In the genomic region with DNA sequence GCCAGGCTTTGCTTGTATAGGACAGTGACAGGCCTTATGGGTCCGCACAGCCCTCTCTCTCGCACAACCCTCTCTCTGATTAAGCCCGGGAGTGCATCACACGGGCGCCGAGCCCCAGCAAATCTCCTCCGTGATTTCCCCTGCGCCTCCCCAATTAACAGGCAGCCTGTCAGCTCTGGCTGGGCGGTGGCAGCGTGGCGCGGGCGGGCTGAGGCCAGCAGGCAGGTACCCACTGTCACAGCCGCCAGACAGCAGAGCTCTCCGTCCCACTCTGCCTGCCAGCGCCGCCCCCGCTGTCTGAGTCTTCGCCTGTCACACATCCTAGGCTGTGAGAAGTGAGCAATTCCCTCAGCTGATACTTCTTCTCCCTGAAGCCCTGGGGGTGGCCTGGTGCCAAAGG, we compare ENCODE assay signal across 9 mouse cellular contexts.
DNase-seq lines count a peak whose midpoint lies in the region; ATAC-seq and TF ChIP-seq lines count a peak whose summit lies in the region.
"Had no signal": no experiment of that assay in that cellular context is flagged by ENCODE, and none has a peak within 500 bp of the region (broad histone marks: within the 10 kb centered on the region; RNA-seq: fewer than 3 reads in every experiment).

No protein-coding gene starts in this region.

- H3K36me3 ChIP-seq in kidney, embryonic 15.5 days = no peaks in the 10 kb centered on the region
- no peaks in the 10 kb centered on the region for H3K36me3 ChIP-seq in heart, postnatal 0 days (replicated peaks; ENCODE audit: control insufficient read depth, insufficient read depth, low read length)
- no peaks in the 10 kb centered on the region for H3K36me3 ChIP-seq in limb, embryonic 11.5 days (ENCODE audit: control insufficient read depth, insufficient read depth, low read length)
- H3K36me3 ChIP-seq in stomach, embryonic 16.5 days (ENCODE audit: control insufficient read depth, insufficient read depth, low read length) = no peaks in the 10 kb centered on the region

- no peak overlapping the region for H3K27ac ChIP-seq in kidney, embryonic 15.5 days
- no peak overlapping the region for H3K27ac ChIP-seq in heart, postnatal 0 days (ENCODE audit: low read depth)
- no peak overlapping the region for H3K27ac ChIP-seq in limb, embryonic 11.5 days (replicated peaks; ENCODE audit: low read depth, low read length)
- H3K27ac ChIP-seq in stomach, embryonic 16.5 days (ENCODE audit: low read length) = no peak overlapping the region

- peaks cover 62% of the 10 kb centered on the region for H3K27me3 ChIP-seq in kidney, embryonic 15.5 days
- H3K27me3 ChIP-seq in heart, postnatal 0 days (ENCODE audit: control insufficient read depth, insufficient read depth, low read length) = peaks cover 28% of the 10 kb centered on the region
- H3K27me3 ChIP-seq in limb, embryonic 11.5 days (ENCODE audit: control insufficient read depth, insufficient read depth, low read length) = peaks cover 9% of the 10 kb centered on the region; the same call in 1 of the 2 replicates
- peaks cover 7% of the 10 kb centered on the region for H3K27me3 ChIP-seq in stomach, embryonic 16.5 days (ENCODE audit: control insufficient read depth, insufficient read depth, low read length)

- no peak for TF ChIP-seq CTCF in heart, postnatal 0 days (IDR thresholded peaks at IDR 0.05; ENCODE audit: low read depth)
- TF ChIP-seq CTCF in lung, adult 2 months (IDR thresholded peaks at IDR 0.05; ENCODE audit: insufficient read depth, low read length) = no peak

- no peak for TF ChIP-seq EP300 in heart, postnatal 0 days (IDR thresholded peaks at IDR 0.05; ENCODE audit: low read depth)

- H3K4me1 ChIP-seq in kidney, embryonic 15.5 days = peaks cover 21% of the 10 kb centered on the region
- no peaks in the 10 kb centered on the region for H3K4me1 ChIP-seq in heart, postnatal 0 days (ENCODE audit: control insufficient read depth, insufficient read depth)
- H3K4me1 ChIP-seq in limb, embryonic 11.5 days (ENCODE audit: control insufficient read depth, insufficient read depth, low read length) = peaks cover 17% of the 10 kb centered on the region
- H3K4me1 ChIP-seq in stomach, embryonic 16.5 days (ENCODE audit: control insufficient read depth, insufficient read depth, low read length) = no peaks in the 10 kb centered on the region
- no peaks in the 10 kb centered on the region for H3K4me1 ChIP-seq in lung, adult 2 months (ENCODE audit: control insufficient read depth, insufficient read depth, low read length)

- TF ChIP-seq POLR2A in lung, adult 2 months (IDR thresholded peaks at IDR 0.05; ENCODE audit: borderline replicate concordance, extremely low read depth, low read depth, low read length) = no peak

- H3K9ac ChIP-seq in kidney, embryonic 15.5 days = no peak overlapping the region
- H3K9ac ChIP-seq in heart, postnatal 0 days (replicated peaks; ENCODE audit: low read depth, low read length) = no peak overlapping the region
- H3K9ac ChIP-seq in limb, embryonic 11.5 days (ENCODE audit: low read length) = no peak overlapping the region
- H3K9ac ChIP-seq in stomach, embryonic 16.5 days (ENCODE audit: low read length) = 0 out of 2 replicates have a peak overlapping the region, but pooled peaks have one; percentile 34

- peak overlapping the region; percentile 49 for H3K4me2 ChIP-seq in kidney, embryonic 15.5 days
- peak overlapping the region; percentile 48 for H3K4me2 ChIP-seq in heart, postnatal 0 days (ENCODE audit: low read depth, low read length)
- H3K4me2 ChIP-seq in limb, embryonic 11.5 days (ENCODE audit: low read depth, severe bottlenecking) = peak overlapping the region; percentile 33
- no peak overlapping the region for H3K4me2 ChIP-seq in stomach, embryonic 16.5 days (ENCODE audit: low read depth, low read length)

- H3K4me3 ChIP-seq in kidney, embryonic 15.5 days (replicated peaks) = peak overlapping the region; percentile 18; the same call in 1 of the 2 replicates
- H3K4me3 ChIP-seq in heart, postnatal 0 days (ENCODE audit: low read depth, low read length) = peak overlapping the region; percentile 24; the same call in 1 of the 2 replicates
- no peak overlapping the region for H3K4me3 ChIP-seq in limb, embryonic 11.5 days (ENCODE audit: low read depth, low read length)
- H3K4me3 ChIP-seq in stomach, embryonic 16.5 days (replicated peaks; ENCODE audit: low read length) = no peak overlapping the region
- H3K4me3 ChIP-seq in lung, adult 2 months (replicated peaks; ENCODE audit: extremely low read depth, low read depth, low read length) = no peak overlapping the region

- WGBS in kidney, embryonic 15.5 days = 10% methylated on average over 18 of the region's 19 CpGs
- WGBS in heart, postnatal 0 days = 7% methylated on average over 19 of the region's 19 CpGs
- 17% methylated on average over 19 of the region's 19 CpGs for WGBS in limb, embryonic 11.5 days
- 37% methylated on average over 19 of the region's 19 CpGs for WGBS in stomach, embryonic 16.5 days
- 26% methylated on average over 19 of the region's 19 CpGs for WGBS in lung, adult 2 months

- no peaks in the 10 kb centered on the region for H3K9me3 ChIP-seq in kidney, embryonic 15.5 days (replicated peaks)
- no peaks in the 10 kb centered on the region for H3K9me3 ChIP-seq in heart, postnatal 0 days (replicated peaks; ENCODE audit: control insufficient read depth, low read length)
- no peaks in the 10 kb centered on the region for H3K9me3 ChIP-seq in limb, embryonic 11.5 days (ENCODE audit: control insufficient read depth, low read length)
- no peaks in the 10 kb centered on the region for H3K9me3 ChIP-seq in stomach, embryonic 16.5 days (replicated peaks; ENCODE audit: control insufficient read depth, low read length)

- no peak for DNase-seq in kidney, adult 11 months
- peak; percentile 49 to 59 for DNase-seq in cerebellum, postnatal 10 days
- DNase-seq in heart, postnatal 0 days (ENCODE audit: low spot score) = no peak
- DNase-seq in limb, embryonic 11.5 days (ENCODE audit: low spot score) = peak; percentile 38
- no peak for DNase-seq in lung, adult 2 months
- no peak for DNase-seq in urinary bladder, postnatal 14 days (ENCODE audit: low spot score)

- peak; percentile 46; the same call in 1 of the 2 replicates for ATAC-seq in kidney, embryonic 15.5 days (replicated peaks; ENCODE audit: low FRiP score)
- peak; percentile 33; the same call in 1 of the 2 replicates for ATAC-seq in heart, postnatal 0 days (ENCODE audit: insufficient read depth, low read depth)
- no peak for ATAC-seq in limb, embryonic 11.5 days (ENCODE audit: insufficient number of reproducible peaks, low FRiP score, low TSS enrichment, low read depth)
- ATAC-seq in stomach, embryonic 16.5 days (ENCODE audit: insufficient read depth, low FRiP score) = no peak
- ATAC-seq: Patski had no signal

Comparison
In these comparisons a context has a peak if more than half of its experiments do, and no peak if none do; other contexts are left out.
1. ATAC-seq: peak in kidney, embryonic 15.5 days (single experiment) and heart, postnatal 0 days (single experiment); none in limb, embryonic 11.5 days (single experiment) and stomach, embryonic 16.5 days (single experiment).
2. H3K4me3 ChIP-seq: peak in kidney, embryonic 15.5 days (single experiment) and heart, postnatal 0 days (single experiment); none in limb, embryonic 11.5 days (single experiment), stomach, embryonic 16.5 days (single experiment) and lung, adult 2 months (single experiment).
3. DNase-seq: peak in cerebellum, postnatal 10 days (2 of 2) and limb, embryonic 11.5 days (single experiment); none in kidney, adult 11 months (single experiment), heart, postnatal 0 days (single experiment), lung, adult 2 months (single experiment) and urinary bladder, postnatal 14 days (single experiment).